Mouse (Mus musculus): ENCODE data around the gene Mkrn2os. TPM values are rescaled to one million over a fixed set of nuclear protein-coding genes. Genes with fewer than 3 reads are reported as not detected.
"Not testable (repeated sequence)": the region's sequence is repeated elsewhere in the genome, so short reads cannot be mapped to it uniquely, and the experiment has no call there.

Gene Mkrn2os
- polyA plus RNA-seq (2014; fragmentation: Nextera tagmentation; extraction: Ambion mirVana) = 0.12 TPM in 1 of 2 replicates, not detected in the other

DNA sequence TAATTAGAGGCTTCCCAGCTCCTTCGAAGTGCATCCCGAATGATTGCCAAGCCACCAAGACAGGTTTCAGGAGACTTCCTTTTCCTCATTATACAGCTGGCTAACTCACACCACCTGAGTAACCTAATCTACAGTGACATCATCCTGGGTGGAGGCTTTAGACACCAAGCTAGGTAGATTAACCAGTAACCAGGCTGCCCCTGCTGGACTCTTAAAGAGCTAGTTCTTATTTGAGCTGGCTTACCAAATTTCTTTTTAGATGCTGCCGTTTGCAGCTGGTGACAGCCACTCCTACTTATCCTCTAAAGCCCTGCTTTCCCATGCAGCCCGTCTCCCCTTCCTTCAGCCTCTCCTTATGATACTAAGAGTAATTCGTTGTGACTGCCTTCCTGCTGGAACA is at the start of gene Mkrn2os:
Gene Mkrn2os, minus strand, starts transcription at position 119 of the 400 bp plus-strand sequence.
- Histone ChIP-seq H3K9ac (ENCODE audit: low read length) (no peak within 1 kb of the TSS), H3K9me3 (ENCODE audit: control insufficient read depth, low read length) (no peaks in the 10 kb centered on the region), H3K27ac (ENCODE audit: low read depth, low read length) (no peak within 1 kb of the TSS), H3K4me1 (ENCODE audit: control insufficient read depth, insufficient read depth, low read length) (no peaks in the 10 kb centered on the region), H3K4me2 (ENCODE audit: low read depth) (no peak within 1 kb of the TSS), H3K4me3 (ENCODE audit: low read depth, low read length) (no peak within 1 kb of the TSS), H3K36me3 (ENCODE audit: control insufficient read depth, insufficient read depth, low read length) (no peaks in the 10 kb centered on the region), H3K27me3 (ENCODE audit: control insufficient read depth, insufficient read depth, low read length) (no peaks in the 10 kb centered on the region)
- DNase-seq (ENCODE audit: low spot score) (no peak), ATAC-seq (ENCODE audit: insufficient read depth, low FRiP score, low TSS enrichment) (no peak)
- 66% methylated on average over 5 of the region's 5 CpGs for WGBS

DNA sequence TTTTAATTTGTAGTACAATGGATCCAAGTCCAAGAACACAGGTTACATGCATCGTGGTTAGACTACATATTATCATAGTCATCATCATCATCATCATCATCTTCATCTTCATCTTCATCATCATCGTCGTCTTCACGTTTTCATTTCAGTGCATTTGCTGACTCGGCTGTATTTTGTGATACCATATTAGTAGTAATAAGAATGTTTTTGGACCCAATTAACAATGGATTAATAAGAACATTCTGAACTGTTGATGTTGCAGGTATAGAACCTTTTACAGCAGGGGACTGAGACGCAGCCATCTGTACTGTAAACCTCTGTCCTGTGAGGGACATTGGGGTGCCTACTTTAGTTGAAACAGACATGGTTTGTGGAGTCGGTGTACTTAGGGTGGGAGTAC is 45.8 kb upstream of the Mkrn2os start:
- not testable (repeated sequence) for DNase-seq (ENCODE audit: low spot score); H3K4me2 ChIP-seq (ENCODE audit: low read depth); ATAC-seq (ENCODE audit: insufficient read depth, low FRiP score, low TSS enrichment); H3K9me3 ChIP-seq (ENCODE audit: control insufficient read depth, low read length); H3K9ac ChIP-seq (ENCODE audit: low read length); H3K27me3 ChIP-seq (ENCODE audit: control insufficient read depth, insufficient read depth, low read length); H3K4me3 ChIP-seq (ENCODE audit: low read depth, low read length); H3K27ac ChIP-seq (ENCODE audit: low read depth, low read length); H3K36me3 ChIP-seq (ENCODE audit: control insufficient read depth, insufficient read depth, low read length); H3K4me1 ChIP-seq (ENCODE audit: control insufficient read depth, insufficient read depth, low read length)
- WGBS = 95% methylated on average over 7 of the region's 7 CpGs

DNA sequence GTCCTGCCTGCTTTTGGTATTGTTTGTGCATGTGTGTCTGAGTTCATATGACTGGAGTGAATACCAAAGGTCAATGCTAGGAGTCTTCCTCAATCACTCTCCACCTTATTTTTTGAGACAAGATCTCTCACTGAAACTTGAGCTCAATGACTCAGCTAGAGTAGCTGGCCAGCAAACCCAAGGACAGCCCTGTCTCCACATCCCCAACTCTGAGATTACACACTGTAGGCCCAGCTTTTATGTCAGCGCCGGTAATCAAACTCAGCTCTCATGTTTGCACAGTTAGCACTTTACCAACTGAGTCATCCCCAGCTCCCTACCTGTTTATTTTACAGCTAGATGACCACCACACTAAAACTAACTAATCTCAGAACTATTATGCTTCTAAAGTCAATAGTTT is 41.6 kb upstream of the Mkrn2os start:
- H3K27me3 ChIP-seq (ENCODE audit: control insufficient read depth, insufficient read depth, low read length) = no peaks in the 10 kb centered on the region
- no peaks in the 10 kb centered on the region for H3K9me3 ChIP-seq (ENCODE audit: control insufficient read depth, low read length)
- no peak for DNase-seq (ENCODE audit: low spot score)
- no peak overlapping the region for H3K27ac ChIP-seq (ENCODE audit: low read depth, low read length)
- no peak for ATAC-seq (ENCODE audit: insufficient read depth, low FRiP score, low TSS enrichment)
- no peaks in the 10 kb centered on the region for H3K4me1 ChIP-seq (ENCODE audit: control insufficient read depth, insufficient read depth, low read length)
- H3K36me3 ChIP-seq (ENCODE audit: control insufficient read depth, insufficient read depth, low read length) = peaks cover 12% of the 10 kb centered on the region
- H3K4me3 ChIP-seq (ENCODE audit: low read depth, low read length) = no peak overlapping the region
- H3K4me2 ChIP-seq (ENCODE audit: low read depth) = no peak overlapping the region
- no peak overlapping the region for H3K9ac ChIP-seq (ENCODE audit: low read length)
- WGBS = 96% methylated on average over 2 of the region's 2 CpGs

DNA sequence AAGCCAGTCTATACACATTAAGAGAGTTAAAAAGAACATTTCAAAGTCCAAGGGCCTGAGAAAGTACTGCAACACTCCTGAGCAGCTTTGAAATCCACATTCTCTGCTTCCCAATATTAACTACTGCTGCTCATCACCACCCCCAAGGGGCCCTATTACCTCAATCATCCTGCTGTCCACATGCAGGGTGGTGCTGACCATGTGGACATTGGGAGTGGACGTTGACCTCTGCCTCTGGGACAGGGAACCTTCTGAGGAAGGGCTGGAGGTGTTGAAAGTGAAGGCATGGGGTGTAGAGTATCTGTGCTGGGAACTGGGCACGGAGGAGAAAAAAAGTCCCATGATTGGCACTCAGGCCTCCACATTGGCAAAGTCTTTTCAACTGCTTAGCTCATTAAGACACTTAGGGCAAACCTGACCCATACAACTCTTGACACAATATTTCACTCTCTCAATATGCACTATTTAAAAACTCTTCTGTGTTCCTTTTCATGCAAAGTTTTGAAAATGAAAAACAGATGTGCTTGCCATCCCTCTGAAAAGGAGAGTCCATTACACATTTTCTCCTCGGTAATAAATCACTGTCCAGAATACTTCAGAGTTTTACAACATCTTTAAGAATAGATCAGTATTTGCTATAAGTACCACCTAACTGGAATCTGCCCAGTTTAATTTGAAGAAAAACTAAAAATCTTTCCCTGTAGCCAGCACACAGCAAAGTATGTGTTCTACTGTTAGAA is 38.9 kb upstream of the Mkrn2os start:
- DNase-seq (ENCODE audit: low spot score) = no peak
- no peaks in the 10 kb centered on the region for H3K4me1 ChIP-seq (ENCODE audit: control insufficient read depth, insufficient read depth, low read length)
- no peak overlapping the region for H3K9ac ChIP-seq (ENCODE audit: low read length)
- H3K27ac ChIP-seq (ENCODE audit: low read depth, low read length) = no peak overlapping the region
- no peaks in the 10 kb centered on the region for H3K27me3 ChIP-seq (ENCODE audit: control insufficient read depth, insufficient read depth, low read length)
- H3K36me3 ChIP-seq (ENCODE audit: control insufficient read depth, insufficient read depth, low read length) = peaks cover 15% of the 10 kb centered on the region
- no peaks in the 10 kb centered on the region for H3K9me3 ChIP-seq (ENCODE audit: control insufficient read depth, low read length)
- ATAC-seq (ENCODE audit: insufficient read depth, low FRiP score, low TSS enrichment) = no peak
- H3K4me2 ChIP-seq (ENCODE audit: low read depth) = no peak overlapping the region
- 76% methylated on average over 3 of the region's 3 CpGs for whole genome bisulfite sequencing
- no peak overlapping the region for H3K4me3 ChIP-seq (ENCODE audit: low read depth, low read length)

GRCm38 (mm10) chr6:115626121-115626520 is 33.7 kb upstream of the Mkrn2os start:
- Histone ChIP-seq H3K27me3 (ENCODE audit: control insufficient read depth, insufficient read depth, low read length) (no peaks in the 10 kb centered on the region), H3K4me3 (ENCODE audit: low read depth, low read length) (no peak overlapping the region), H3K4me1 (ENCODE audit: control insufficient read depth, insufficient read depth, low read length) (no peaks in the 10 kb centered on the region), H3K36me3 (ENCODE audit: control insufficient read depth, insufficient read depth, low read length) (peaks cover 12% of the 10 kb centered on the region), H3K27ac (ENCODE audit: low read depth, low read length) (no peak overlapping the region), H3K9ac (ENCODE audit: low read length) (no peak overlapping the region), H3K9me3 (ENCODE audit: control insufficient read depth, low read length) (no peaks in the 10 kb centered on the region), H3K4me2 (ENCODE audit: low read depth) (no peak overlapping the region)
- ATAC-seq (ENCODE audit: insufficient read depth, low FRiP score, low TSS enrichment) = no peak
- no peak for DNase-seq (ENCODE audit: low spot score)
- 90% methylated on average over 5 of the region's 5 CpGs for WGBS

GRCm38 (mm10) chr6:115620942-115621341 is 28.6 kb upstream of the Mkrn2os start:
- no peaks in the 10 kb centered on the region for H3K9me3 ChIP-seq (ENCODE audit: control insufficient read depth, low read length)
- H3K27ac ChIP-seq (ENCODE audit: low read depth, low read length) = no peak overlapping the region
- no peak overlapping the region for H3K9ac ChIP-seq (ENCODE audit: low read length)
- H3K27me3 ChIP-seq (ENCODE audit: control insufficient read depth, insufficient read depth, low read length) = no peaks in the 10 kb centered on the region
- H3K4me2 ChIP-seq (ENCODE audit: low read depth) = no peak overlapping the region
- 46% methylated on average over 1 of the region's 1 CpGs for WGBS
- ATAC-seq (ENCODE audit: insufficient read depth, low FRiP score, low TSS enrichment) (no peak), DNase-seq (ENCODE audit: low spot score) (no peak)
- no peak overlapping the region for H3K4me3 ChIP-seq (ENCODE audit: low read depth, low read length)
- no peaks in the 10 kb centered on the region for H3K4me1 ChIP-seq (ENCODE audit: control insufficient read depth, insufficient read depth, low read length)
- H3K36me3 ChIP-seq (ENCODE audit: control insufficient read depth, insufficient read depth, low read length) = peaks cover 28% of the 10 kb centered on the region

DNA sequence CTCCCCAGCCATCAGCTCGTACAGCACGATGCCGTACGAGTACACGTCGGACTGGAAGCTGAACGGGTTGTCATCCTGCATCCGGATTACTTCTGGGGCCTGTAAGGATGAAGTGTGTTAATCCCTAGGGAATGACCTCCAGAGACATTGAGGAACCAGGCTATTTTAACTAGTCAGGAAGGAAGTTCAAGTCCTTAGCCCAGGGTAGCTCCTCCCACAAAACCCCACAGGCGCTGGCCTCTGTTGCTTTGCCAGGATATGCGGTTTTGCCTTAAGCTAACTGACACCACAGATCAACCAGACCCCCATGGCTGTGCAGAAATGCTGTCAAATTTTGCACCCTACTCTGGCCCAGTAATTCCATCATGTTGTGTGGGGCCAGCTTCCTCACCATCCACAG is 27.4 kb upstream of the Mkrn2os start:
- no peaks in the 10 kb centered on the region for H3K27me3 ChIP-seq (ENCODE audit: control insufficient read depth, insufficient read depth, low read length)
- DNase-seq (ENCODE audit: low spot score) = no peak
- 94% methylated on average over 10 of the region's 10 CpGs for WGBS
- ATAC-seq (ENCODE audit: insufficient read depth, low FRiP score, low TSS enrichment) = no peak
- no peaks in the 10 kb centered on the region for H3K9me3 ChIP-seq (ENCODE audit: control insufficient read depth, low read length)
- peaks cover 29% of the 10 kb centered on the region for H3K36me3 ChIP-seq (ENCODE audit: control insufficient read depth, insufficient read depth, low read length)
- no peak overlapping the region for H3K27ac ChIP-seq (ENCODE audit: low read depth, low read length)
- H3K9ac ChIP-seq (ENCODE audit: low read length) = no peak overlapping the region
- no peak overlapping the region for H3K4me3 ChIP-seq (ENCODE audit: low read depth, low read length)
- no peaks in the 10 kb centered on the region for H3K4me1 ChIP-seq (ENCODE audit: control insufficient read depth, insufficient read depth, low read length)
- H3K4me2 ChIP-seq (ENCODE audit: low read depth) = no peak overlapping the region

DNA sequence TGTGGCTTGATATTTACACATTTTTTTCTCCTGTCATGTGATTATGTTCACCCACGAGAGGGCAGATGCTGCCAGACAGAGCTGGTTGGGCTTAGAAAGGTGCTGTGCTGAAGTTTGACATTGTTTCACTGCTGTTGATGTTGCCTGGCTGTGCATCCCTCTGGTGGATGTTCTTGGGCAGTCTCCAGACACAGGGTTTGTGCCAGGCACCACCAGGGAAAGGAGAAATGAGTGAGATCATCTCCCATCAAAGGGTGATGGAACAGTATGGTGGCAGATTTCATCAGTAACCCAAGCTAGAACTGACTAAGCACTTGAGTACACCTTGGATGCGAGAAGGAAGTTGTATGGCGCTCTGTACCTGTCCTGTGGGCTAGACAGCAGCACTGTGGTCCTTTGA is 23.6 kb upstream of the Mkrn2os start:
- Histone ChIP-seq H3K4me3 (ENCODE audit: low read depth, low read length) (no peak overlapping the region), H3K4me2 (ENCODE audit: low read depth) (no peak overlapping the region), H3K27ac (ENCODE audit: low read depth, low read length) (no peak overlapping the region), H3K27me3 (ENCODE audit: control insufficient read depth, insufficient read depth, low read length) (no peaks in the 10 kb centered on the region), H3K36me3 (ENCODE audit: control insufficient read depth, insufficient read depth, low read length) (peaks cover 28% of the 10 kb centered on the region), H3K9ac (ENCODE audit: low read length) (no peak overlapping the region), H3K4me1 (ENCODE audit: control insufficient read depth, insufficient read depth, low read length) (no peaks in the 10 kb centered on the region), H3K9me3 (ENCODE audit: control insufficient read depth, low read length) (no peaks in the 10 kb centered on the region)
- ATAC-seq (ENCODE audit: insufficient read depth, low FRiP score, low TSS enrichment) (no peak), DNase-seq (ENCODE audit: low spot score) (no peak)
- 93% methylated on average over 3 of the region's 3 CpGs for WGBS

DNA sequence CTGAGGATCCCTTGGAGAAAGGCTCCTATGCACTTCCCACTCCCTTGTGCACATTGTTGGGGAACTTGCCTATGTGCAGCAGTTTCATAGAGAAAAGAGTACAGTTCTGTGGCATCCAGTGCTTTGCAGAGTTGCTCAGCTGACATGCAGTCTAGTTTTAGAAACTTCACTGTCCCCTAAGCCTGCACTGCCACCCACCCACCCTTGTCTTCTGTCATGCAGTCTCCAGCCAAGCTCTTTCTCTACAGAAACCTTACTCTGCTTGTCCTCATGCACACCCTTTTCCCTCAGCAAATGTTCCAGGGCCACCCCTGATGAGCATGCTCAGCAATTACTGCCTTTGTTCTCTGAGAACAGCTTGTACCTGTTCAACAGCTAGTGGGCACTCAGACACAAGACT is 21.4 kb upstream of the Mkrn2os start:
- ATAC-seq (ENCODE audit: insufficient read depth, low FRiP score, low TSS enrichment) (no peak), DNase-seq (ENCODE audit: low spot score) (no peak)
- Histone ChIP-seq H3K9me3 (ENCODE audit: control insufficient read depth, low read length) (no peaks in the 10 kb centered on the region), H3K4me3 (ENCODE audit: low read depth, low read length) (no peak overlapping the region), H3K4me1 (ENCODE audit: control insufficient read depth, insufficient read depth, low read length) (no peaks in the 10 kb centered on the region), H3K36me3 (ENCODE audit: control insufficient read depth, insufficient read depth, low read length) (peaks cover 19% of the 10 kb centered on the region), H3K27ac (ENCODE audit: low read depth, low read length) (no peak overlapping the region), H3K27me3 (ENCODE audit: control insufficient read depth, insufficient read depth, low read length) (no peaks in the 10 kb centered on the region), H3K9ac (ENCODE audit: low read length) (no peak overlapping the region), H3K4me2 (ENCODE audit: low read depth) (no peak overlapping the region)

Data from neural tube, embryonic 11.5 days (tissue).